Mouse (Mus musculus) midbrain, embryonic 13.5 days (tissue): ENCODE results near the gene Galntl5. TPM values are rescaled to one million over a fixed set of nuclear protein-coding genes. Genes with fewer than 3 reads are reported as not detected.
"Not testable (repeated sequence)": the region's sequence is repeated elsewhere in the genome, so short reads cannot be mapped to it uniquely, and the experiment has no call there.

ENCODE experiments used
- ATAC-seq: fragments of 200-750 bp; cut with Nextera tagmentation; 2 replicates; pipeline ENCODE4 v1.8.0; 2017; ENCODE audit warnings: mild to moderate bottlenecking, moderate TSS enrichment, moderate library complexity
- H3K27ac ChIP-seq: fragments of 300-500 bp; sonication (generic); 2 replicates; pipeline ENCODE4 v1.5.1; 2015; ENCODE audit warnings: inconsistent platforms, mild to moderate bottlenecking, moderate library complexity
- H3K27me3 ChIP-seq: fragments of 300-500 bp; sonication (generic); 2 replicates; pipeline ENCODE4 v1.6.1; 2015; ENCODE audit warnings: mild to moderate bottlenecking, inconsistent platforms
- H3K36me3 ChIP-seq: fragments of 300-500 bp; sonication (generic); 2 replicates; pipeline ENCODE4 v1.6.1; 2015; ENCODE audit warnings: mild to moderate bottlenecking, inconsistent platforms
- H3K4me1 ChIP-seq: fragments of 300-500 bp; sonication (generic); replicated peaks from 2 replicates; pipeline ENCODE4 v1.6.1; 2015; ENCODE audit warnings: inconsistent platforms
- H3K4me2 ChIP-seq: fragments of 300-500 bp; sonication (generic); replicated peaks from 2 replicates; pipeline ENCODE4 v1.6.1; 2015; ENCODE audit warnings: moderate library complexity, mild to moderate bottlenecking, inconsistent platforms
- H3K4me3 ChIP-seq: fragments of 300-500 bp; sonication (generic); replicated peaks from 2 replicates; pipeline ENCODE4 v1.5.1; 2015; ENCODE audit warnings: mild to moderate bottlenecking, inconsistent platforms
- H3K9ac ChIP-seq: fragments of 300-500 bp; sonication (generic); replicated peaks from 2 replicates; pipeline ENCODE4 v1.6.1; 2015; ENCODE audit warnings: mild to moderate bottlenecking, inconsistent platforms
- H3K9me3 ChIP-seq: fragments of 300-500 bp; sonication (generic); 2 replicates; pipeline ENCODE4 v1.6.1; 2016; ENCODE audit warnings: mild to moderate bottlenecking, inconsistent platforms
- WGBS: fragments of 180-500 bp; shearing (Covaris S2); methylation state at CpG from one replicate; pipeline ENCODE4 v1.1.7; 2015; 5-methylcytosine and 5-hydroxymethylcytosine counted together
- polyA plus RNA-seq: library from polyadenylated mRNA; unstranded; fragments of >200 nt; fragmentation: Nextera tagmentation; extraction: Ambion mirVana; gene quantifications from 2 replicates; pipeline ENCODE4 v1.2.1, GENCODE M21; 2015

Galntl5 gene
- polyA plus RNA-seq, 1 experiment from 2014 or later = not detected

DNA sequence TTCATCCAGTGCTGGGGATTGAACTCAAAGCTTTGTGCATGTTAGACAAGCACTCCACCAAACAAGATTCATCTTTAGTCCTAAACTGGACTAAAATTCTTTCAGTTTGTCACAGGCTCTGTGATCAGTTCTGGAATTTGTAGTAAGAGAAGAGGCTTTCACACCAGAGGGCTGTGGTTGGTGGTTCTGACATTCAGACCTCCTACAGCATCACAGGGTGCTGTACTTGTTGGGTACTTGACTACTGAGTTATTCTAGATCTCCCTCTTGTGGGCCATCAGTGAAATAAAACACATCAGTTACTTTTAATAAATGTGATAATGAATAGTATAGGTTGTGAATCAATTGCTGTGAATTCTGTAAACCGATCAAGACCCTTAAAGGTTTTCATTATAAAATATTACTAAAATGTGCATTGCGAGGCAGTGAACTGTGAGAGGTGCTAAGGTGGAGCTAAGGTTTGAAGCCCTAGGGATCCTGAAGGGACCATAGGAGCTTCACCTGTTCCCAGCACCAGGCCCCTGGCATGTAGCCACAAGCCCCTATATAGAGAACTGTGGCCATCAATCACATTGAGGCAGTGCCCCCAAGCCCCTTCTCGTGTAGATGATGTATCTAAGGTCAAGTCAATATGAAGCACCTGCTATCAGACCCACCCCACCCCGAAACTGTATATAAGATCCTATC lies 16.0 kb upstream of the Galntl5 start:
- Histone ChIP-seq H3K9ac (no peak overlapping the region), H3K9me3 (no peaks in the 10 kb centered on the region), H3K27ac (no peak overlapping the region), H3K4me2 (no peak overlapping the region), H3K27me3 (no peaks in the 10 kb centered on the region), H3K4me1 (0 out of 2 replicates have a peak, but pooled peaks cover 4% of the 10 kb centered on the region), H3K36me3 (no peaks in the 10 kb centered on the region), H3K4me3 (no peak overlapping the region)
- 81% methylated on average over 4 of the region's 4 CpGs for WGBS
- ATAC-seq = no peak

DNA sequence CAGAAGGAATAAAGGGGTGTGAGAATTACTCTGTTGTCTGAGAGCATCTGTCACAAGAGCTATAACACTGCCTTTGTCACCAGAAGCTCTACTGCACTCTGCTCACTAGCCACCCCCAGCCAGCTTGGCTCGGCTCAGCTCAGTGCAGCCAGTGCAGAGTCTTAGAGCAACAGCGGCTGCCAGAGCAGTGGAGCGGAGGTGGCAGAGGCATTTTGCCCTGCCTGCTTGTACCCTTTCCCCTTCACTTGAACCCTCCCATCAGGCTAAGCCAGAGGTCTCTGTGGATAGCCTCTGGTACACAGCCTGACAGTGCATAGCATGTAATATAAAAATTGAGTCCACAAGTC lies 15.5 kb upstream of the Galntl5 start:
- Histone ChIP-seq H3K4me1 (0 out of 2 replicates have a peak, but pooled peaks cover under 1% of the 10 kb centered on the region), H3K27ac (no peak overlapping the region), H3K27me3 (no peaks in the 10 kb centered on the region), H3K9me3 (no peaks in the 10 kb centered on the region), H3K36me3 (no peaks in the 10 kb centered on the region), H3K9ac (no peak overlapping the region), H3K4me3 (no peak overlapping the region), H3K4me2 (no peak overlapping the region)
- ATAC-seq = no peak
- 87% methylated on average over 3 of the region's 3 CpGs for WGBS

DNA sequence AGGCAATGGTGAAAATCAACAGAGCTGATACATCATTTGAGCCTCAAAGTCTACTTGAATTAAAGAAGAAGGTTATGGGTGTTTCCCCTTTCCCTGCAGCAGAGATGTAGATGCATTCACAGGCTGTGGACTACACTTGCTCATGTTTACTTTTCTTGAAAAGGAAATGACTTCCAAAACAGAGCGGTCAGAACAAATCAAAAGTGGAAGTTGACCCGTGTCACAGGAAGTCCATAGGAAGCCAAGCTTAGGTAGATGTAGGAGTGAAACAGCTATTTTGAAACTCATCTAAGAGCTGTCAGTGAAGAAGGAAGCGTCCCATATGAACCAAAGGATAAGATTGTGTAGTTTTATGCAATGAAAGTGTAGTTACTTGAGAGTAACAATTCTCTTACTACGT lies 14.6 kb upstream of the Galntl5 start:
- H3K4me2 ChIP-seq = no peak overlapping the region
- H3K4me3 ChIP-seq = no peak overlapping the region
- ATAC-seq = no peak
- H3K9ac ChIP-seq = no peak overlapping the region
- H3K9me3 ChIP-seq = no peaks in the 10 kb centered on the region
- no peak overlapping the region for H3K27ac ChIP-seq
- no peaks in the 10 kb centered on the region for H3K36me3 ChIP-seq
- 85% methylated on average over 4 of the region's 4 CpGs for WGBS
- H3K4me1 ChIP-seq = no peaks in the 10 kb centered on the region
- no peaks in the 10 kb centered on the region for H3K27me3 ChIP-seq

GRCm38 (mm10) chr5:25177937-25178336 lies 3.3 kb upstream of the Galntl5 start:
- H3K27ac ChIP-seq, H3K27me3 ChIP-seq, H3K9me3 ChIP-seq, H3K36me3 ChIP-seq, H3K4me2 ChIP-seq, H3K4me3 ChIP-seq, ATAC-seq, H3K9ac ChIP-seq, H3K4me1 ChIP-seq: not testable (repeated sequence)
- WGBS = 93% methylated on average over 5 of the region's 5 CpGs

DNA sequence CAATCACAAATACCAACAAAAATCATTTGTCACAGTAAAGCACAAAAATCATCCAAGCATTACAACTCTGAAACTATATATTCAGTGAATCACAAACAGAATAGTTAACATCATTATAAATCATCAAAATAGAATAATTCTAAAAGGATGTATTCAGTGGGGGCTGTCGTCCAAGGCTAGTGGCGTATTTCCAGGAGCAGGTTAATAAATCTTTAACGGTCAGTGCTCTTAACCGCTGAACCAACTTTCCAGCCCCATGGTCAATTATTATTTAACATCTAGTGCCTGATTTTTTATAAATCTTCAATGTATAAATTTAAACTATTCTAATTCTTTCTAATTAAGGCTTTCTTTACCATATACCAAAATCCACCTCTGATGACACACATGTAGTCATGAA lies 2.7 kb upstream of the Galntl5 start:
- not testable (repeated sequence) for H3K9ac ChIP-seq, H3K27me3 ChIP-seq, H3K27ac ChIP-seq, H3K4me2 ChIP-seq, H3K4me1 ChIP-seq, ATAC-seq, H3K4me3 ChIP-seq, H3K9me3 ChIP-seq, H3K36me3 ChIP-seq
- 94% methylated on average over 4 of the region's 4 CpGs for WGBS

- Histone ChIP-seq H3K27ac (no peak overlapping the region), H3K36me3 (no peaks in the 10 kb centered on the region), H3K4me3 (no peak overlapping the region), H3K4me1 (no peaks in the 10 kb centered on the region; the same call in 1 of the 2 replicates), H3K9me3 (no peaks in the 10 kb centered on the region), H3K27me3 (no peaks in the 10 kb centered on the region), H3K4me2 (no peak overlapping the region), H3K9ac (no peak overlapping the region)
- ATAC-seq = no peak
- 91% methylated on average over 4 of the region's 4 CpGs for WGBS
These were observed 2.0 kb upstream of the Galntl5 start for GRCm38 (mm10) chr5:25179284-25179683.

GRCm38 (mm10) chr5:25179936-25180488 lies 1.2 kb upstream of the Galntl5 start:
- H3K9me3 ChIP-seq = no peaks in the 10 kb centered on the region
- no peaks in the 10 kb centered on the region for H3K27me3 ChIP-seq
- 93% methylated on average over 3 of the region's 3 CpGs for WGBS
- H3K36me3 ChIP-seq = no peaks in the 10 kb centered on the region
- H3K4me2 ChIP-seq = no peak overlapping the region
- no peak overlapping the region for H3K27ac ChIP-seq
- no peaks in the 10 kb centered on the region; the same call in 1 of the 2 replicates for H3K4me1 ChIP-seq
- no peak overlapping the region for H3K4me3 ChIP-seq
- no peak for ATAC-seq
- H3K9ac ChIP-seq = no peak overlapping the region

GRCm38 (mm10) chr5:25183595-25183994 lies 2.3 kb downstream of the Galntl5 start:
- H3K36me3 ChIP-seq = no peaks in the 10 kb centered on the region
- 80% methylated on average over 4 of the region's 4 CpGs for WGBS

DNA sequence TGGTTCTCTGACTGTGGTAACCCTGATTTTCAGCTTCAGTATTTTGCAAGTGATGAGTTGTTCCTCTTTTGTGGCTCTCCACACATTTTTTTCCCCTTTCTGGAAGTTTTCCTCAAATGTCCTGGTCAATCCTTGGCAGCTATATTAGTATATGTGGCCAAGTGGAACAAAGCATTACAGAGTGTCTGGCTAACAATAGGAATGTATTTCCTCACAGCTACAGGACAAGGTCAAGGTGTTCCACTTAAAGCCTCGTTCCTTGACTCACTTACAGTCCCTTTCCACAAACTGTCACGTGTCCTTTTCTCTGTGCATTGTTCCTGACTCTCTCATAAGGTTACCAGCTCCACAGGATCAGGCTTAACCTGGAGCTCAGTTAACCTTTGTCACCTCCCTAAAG lies 3.3 kb downstream of the Galntl5 start:
- no peak for ATAC-seq
- Histone ChIP-seq H3K9me3 (no peaks in the 10 kb centered on the region), H3K4me3 (no peak overlapping the region), H3K27me3 (no peaks in the 10 kb centered on the region), H3K4me2 (no peak overlapping the region), H3K4me1 (no peaks in the 10 kb centered on the region; the same call in 1 of the 2 replicates), H3K9ac (no peak overlapping the region), H3K36me3 (no peaks in the 10 kb centered on the region), H3K27ac (no peak overlapping the region)
- 53% methylated on average over 2 of the region's 2 CpGs for WGBS

More at GRCm38 (mm10) chr5:25183595-25183994, 2.3 kb downstream of the Galntl5 start:
- H3K27me3 ChIP-seq = no peaks in the 10 kb centered on the region
- H3K4me1 ChIP-seq = no peaks in the 10 kb centered on the region; the same call in 1 of the 2 replicates
- H3K27ac ChIP-seq = no peak overlapping the region
- ATAC-seq = no peak
- no peak overlapping the region for H3K4me3 ChIP-seq
- H3K4me2 ChIP-seq = no peak overlapping the region
- no peaks in the 10 kb centered on the region for H3K9me3 ChIP-seq
- H3K9ac ChIP-seq = no peak overlapping the region

DNA sequence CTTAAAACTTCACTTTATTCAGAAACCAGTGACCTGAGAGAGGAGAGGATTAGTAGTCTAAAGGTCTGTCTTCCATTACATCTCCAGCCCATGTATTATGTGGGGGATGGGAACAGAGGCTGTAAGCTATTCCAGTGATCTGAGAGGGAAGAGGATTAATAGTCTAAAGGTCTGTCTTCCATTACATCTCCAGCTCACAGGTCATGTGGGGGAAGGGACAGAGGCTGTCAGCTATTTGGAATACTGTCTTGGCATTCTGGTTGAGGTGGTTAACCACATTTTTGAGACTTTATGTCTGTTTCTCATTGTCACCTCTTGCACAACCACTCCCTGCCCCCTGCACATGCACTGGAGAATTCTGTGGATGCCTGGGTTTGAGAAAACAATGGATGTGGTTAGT lies 6.5 kb downstream of the Galntl5 start:
- Histone ChIP-seq H3K4me2 (no peak overlapping the region), H3K36me3 (no peaks in the 10 kb centered on the region), H3K4me3 (no peak overlapping the region), H3K9me3 (no peaks in the 10 kb centered on the region), H3K27ac (no peak overlapping the region), H3K9ac (no peak overlapping the region), H3K4me1 (no peaks in the 10 kb centered on the region; the same call in 1 of the 2 replicates), H3K27me3 (no peaks in the 10 kb centered on the region)
- no peak for ATAC-seq

- no peaks in the 10 kb centered on the region for H3K9me3 ChIP-seq
- no peak overlapping the region for H3K4me2 ChIP-seq
- no peaks in the 10 kb centered on the region for H3K36me3 ChIP-seq
- H3K27me3 ChIP-seq = no peaks in the 10 kb centered on the region
- no peak for ATAC-seq
- H3K4me1 ChIP-seq = no peaks in the 10 kb centered on the region; the same call in 1 of the 2 replicates
- no peak overlapping the region for H3K27ac ChIP-seq
- no peak overlapping the region for H3K4me3 ChIP-seq
- 40% methylated on average over 1 of the region's 1 CpGs for WGBS
- no peak overlapping the region for H3K9ac ChIP-seq
These were observed 7.5 kb downstream of the Galntl5 start for GRCm38 (mm10) chr5:25188802-25189201.

GRCm38 (mm10) chr5:25190521-25190920 lies 9.3 kb downstream of the Galntl5 start:
- WGBS = 85% methylated on average over 2 of the region's 2 CpGs
- no peaks in the 10 kb centered on the region for H3K27me3 ChIP-seq
- no peaks in the 10 kb centered on the region for H3K9me3 ChIP-seq
- no peak overlapping the region for H3K4me2 ChIP-seq
- ATAC-seq = no peak
- H3K9ac ChIP-seq = no peak overlapping the region
- no peaks in the 10 kb centered on the region for H3K4me1 ChIP-seq
- no peak overlapping the region for H3K27ac ChIP-seq
- no peak overlapping the region for H3K4me3 ChIP-seq
- H3K36me3 ChIP-seq = no peaks in the 10 kb centered on the region

GRCm38 (mm10) chr5:25211872-25212271 lies 30.6 kb downstream of the Galntl5 start:
- H3K4me2 ChIP-seq = no peak overlapping the region
- H3K9ac ChIP-seq = no peak overlapping the region
- 81% methylated on average over 1 of the region's 1 CpGs for WGBS
- H3K36me3 ChIP-seq = no peaks in the 10 kb centered on the region
- no peak for ATAC-seq
- H3K9me3 ChIP-seq = no peaks in the 10 kb centered on the region
- no peak overlapping the region for H3K4me3 ChIP-seq
- H3K4me1 ChIP-seq = no peaks in the 10 kb centered on the region
- no peaks in the 10 kb centered on the region for H3K27me3 ChIP-seq
- H3K27ac ChIP-seq = no peak overlapping the region
